Mouse (Mus musculus) kidney, embryonic 15.5 days (tissue): ENCODE measurements at regions not wholly inside any gene's neighbourhood (a gene's known extent, or its start where the extent isn't known, plus 50 kb on each side); places are given as distances from the start of the nearest gene placed in this dataset.

Source experiments
- ATAC-seq: fragments of 200-750 bp; cut with Nextera tagmentation; replicated peaks from 2 replicates; pipeline ENCODE4 v1.8.0; 2017; ENCODE audit warnings: moderate TSS enrichment; ENCODE audit not compliant: low FRiP score
- H3K27ac ChIP-seq: fragments of 300-500 bp; sonication (generic); 2 replicates; pipeline ENCODE4 v1.5.1; 2015; ENCODE audit warnings: mild to moderate bottlenecking, inconsistent platforms
- H3K27me3 ChIP-seq: fragments of 300-500 bp; sonication (generic); 2 replicates; pipeline ENCODE4 v1.6.1; 2015; ENCODE audit warnings: inconsistent platforms
- H3K36me3 ChIP-seq: fragments of 300-500 bp; sonication (generic); 2 replicates; pipeline ENCODE4 v1.6.1; 2015; ENCODE audit warnings: inconsistent platforms
- H3K4me1 ChIP-seq: fragments of 300-500 bp; sonication (generic); 2 replicates; pipeline ENCODE4 v1.6.1; 2015; ENCODE audit warnings: inconsistent platforms
- H3K4me2 ChIP-seq: fragments of 300-500 bp; sonication (generic); 2 replicates; pipeline ENCODE4 v1.6.1; 2015; ENCODE audit warnings: moderate library complexity, mild to moderate bottlenecking, inconsistent platforms
- H3K4me3 ChIP-seq: fragments of 300-500 bp; sonication (generic); replicated peaks from 2 replicates; pipeline ENCODE4 v1.5.1; 2015; ENCODE audit warnings: mild to moderate bottlenecking, inconsistent platforms
- H3K9ac ChIP-seq: fragments of 300-500 bp; sonication (generic); 2 replicates; pipeline ENCODE4 v1.6.1; 2015; ENCODE audit warnings: mild to moderate bottlenecking, inconsistent platforms
- H3K9me3 ChIP-seq: fragments of 300-500 bp; sonication (generic); replicated peaks from 2 replicates; pipeline ENCODE4 v1.6.1; 2016; ENCODE audit warnings: inconsistent platforms
- WGBS: fragments of 180-500 bp; shearing (Covaris S2); methylation state at CpG from one replicate; pipeline ENCODE4 v1.1.7; 2015; ENCODE audit warnings: mixed read lengths; 5-methylcytosine and 5-hydroxymethylcytosine counted together

DNA sequence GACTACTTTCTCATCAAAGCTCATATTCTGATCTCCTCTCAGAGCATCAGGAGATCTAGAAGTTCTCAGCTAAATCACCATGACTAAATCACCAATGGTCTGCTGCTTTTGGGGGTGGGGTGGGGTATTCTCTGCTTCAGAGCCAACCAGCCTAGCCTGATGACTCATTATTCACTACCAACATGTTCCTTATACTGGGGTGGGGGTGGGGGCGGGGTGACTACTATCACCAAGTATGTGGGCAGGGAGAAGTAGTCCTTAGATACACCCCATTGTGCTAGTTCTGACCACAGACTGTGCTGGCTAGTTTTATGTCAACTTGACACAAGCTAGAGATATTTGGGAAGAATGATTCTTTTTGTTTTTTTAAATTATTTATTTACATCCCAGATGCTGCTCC lies 143.0 kb downstream of the Cbln1 start:
- H3K9ac ChIP-seq: no peak overlapping the region
- 91% methylated on average over 1 of the region's 1 CpGs for WGBS
- H3K4me1 ChIP-seq: no peaks in the 10 kb centered on the region
- H3K27ac ChIP-seq: no peak overlapping the region
- H3K9me3 ChIP-seq: no peaks in the 10 kb centered on the region
- H3K4me2 ChIP-seq: no peak overlapping the region
- no peak overlapping the region for H3K4me3 ChIP-seq
- H3K36me3 ChIP-seq: no peaks in the 10 kb centered on the region
- H3K27me3 ChIP-seq: no peaks in the 10 kb centered on the region
- no peak for ATAC-seq

DNA sequence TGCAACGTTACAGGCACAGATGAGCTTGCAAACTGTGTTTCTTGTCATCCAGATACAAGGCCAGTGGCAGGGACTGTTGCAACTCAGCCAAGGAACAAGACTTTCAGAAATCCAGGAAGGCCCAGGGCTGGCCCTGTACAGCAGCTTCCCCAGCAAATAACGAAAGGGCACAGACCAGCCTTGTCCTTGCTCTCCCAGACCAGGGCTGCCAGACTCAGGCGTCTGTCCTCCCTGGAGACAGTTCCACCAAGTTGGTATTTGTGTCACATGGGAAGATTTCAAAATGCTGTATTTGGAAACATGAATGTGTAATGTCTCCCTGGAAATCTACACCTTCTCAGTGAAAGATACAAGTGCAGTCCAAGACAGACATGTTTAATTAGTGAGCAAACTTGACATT lies 157.8 kb downstream of the Cbln1 start:
- 60% methylated on average over 3 of the region's 3 CpGs for WGBS
- Histone ChIP-seq H3K9ac (no peak overlapping the region), H3K4me3 (no peak overlapping the region), H3K4me2 (no peak overlapping the region), H3K27me3 (no peaks in the 10 kb centered on the region), H3K36me3 (no peaks in the 10 kb centered on the region), H3K27ac (no peak overlapping the region), H3K4me1 (no peaks in the 10 kb centered on the region), H3K9me3 (no peaks in the 10 kb centered on the region)
- ATAC-seq: no peak

DNA sequence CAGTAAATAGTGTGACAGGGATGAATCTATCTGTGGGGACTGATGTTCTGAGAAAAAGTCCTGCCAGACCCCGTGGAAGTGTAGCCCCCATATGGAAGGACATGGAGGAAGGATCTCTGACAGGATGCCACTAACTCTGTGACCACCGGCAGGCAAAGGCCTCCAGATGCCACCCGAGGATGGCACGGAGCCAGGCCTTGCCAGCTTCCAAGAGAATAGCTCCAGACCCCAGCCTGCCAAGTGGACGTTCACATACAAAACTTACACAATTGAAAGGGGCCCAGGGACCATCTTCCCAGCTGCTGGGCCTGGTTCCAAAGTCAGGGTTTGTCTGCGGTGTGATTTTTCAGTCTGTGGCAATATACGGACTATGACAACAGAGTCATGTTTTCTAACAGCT lies 161.1 kb downstream of the Cbln1 start:
- Histone ChIP-seq H3K9me3 (no peaks in the 10 kb centered on the region), H3K4me3 (no peak overlapping the region), H3K4me2 (no peak overlapping the region), H3K27ac (no peak overlapping the region), H3K36me3 (no peaks in the 10 kb centered on the region), H3K27me3 (no peaks in the 10 kb centered on the region), H3K4me1 (no peaks in the 10 kb centered on the region), H3K9ac (no peak overlapping the region)
- ATAC-seq: no peak
- WGBS: 78% methylated on average over 7 of the region's 7 CpGs

DNA sequence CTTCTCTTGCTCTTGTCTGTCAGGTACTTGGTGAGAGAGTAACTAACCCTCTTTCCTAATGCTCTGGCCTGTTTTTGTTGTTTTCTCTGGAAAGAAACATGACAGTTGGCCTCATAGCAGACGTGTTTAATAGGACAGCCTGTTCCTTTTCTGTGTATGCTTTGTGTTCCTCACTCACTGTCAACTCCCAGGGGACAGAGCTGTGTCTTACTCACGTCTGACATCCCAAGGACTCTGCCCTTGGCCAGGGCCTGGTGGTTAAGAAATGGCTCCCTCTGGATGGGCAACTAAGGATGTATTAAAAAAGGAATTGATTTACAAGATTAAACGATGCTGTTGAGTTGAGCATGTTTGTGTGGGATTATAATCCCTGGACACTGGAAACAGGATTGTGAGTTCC lies 164.1 kb downstream of the Cbln1 start:
- H3K4me3 ChIP-seq: no peak overlapping the region
- 61% methylated on average over 3 of the region's 3 CpGs for WGBS
- no peaks in the 10 kb centered on the region for H3K27me3 ChIP-seq
- no peak overlapping the region for H3K27ac ChIP-seq
- no peak for ATAC-seq
- no peaks in the 10 kb centered on the region for H3K9me3 ChIP-seq
- no peak overlapping the region for H3K4me2 ChIP-seq
- H3K9ac ChIP-seq: no peak overlapping the region
- H3K36me3 ChIP-seq: no peaks in the 10 kb centered on the region
- no peaks in the 10 kb centered on the region for H3K4me1 ChIP-seq

- H3K9ac ChIP-seq: no peak overlapping the region
- H3K4me3 ChIP-seq: no peak overlapping the region
- H3K4me1 ChIP-seq: no peaks in the 10 kb centered on the region
- no peaks in the 10 kb centered on the region for H3K9me3 ChIP-seq
- H3K27ac ChIP-seq: no peak overlapping the region
- no peak overlapping the region for H3K4me2 ChIP-seq
- H3K36me3 ChIP-seq: no peaks in the 10 kb centered on the region
- no peak for ATAC-seq
- WGBS: 84% methylated on average over 6 of the region's 6 CpGs
- no peaks in the 10 kb centered on the region for H3K27me3 ChIP-seq
These were observed 167.4 kb downstream of the Cbln1 start for GRCm38 (mm10) chr8:87305001-87305400.

DNA sequence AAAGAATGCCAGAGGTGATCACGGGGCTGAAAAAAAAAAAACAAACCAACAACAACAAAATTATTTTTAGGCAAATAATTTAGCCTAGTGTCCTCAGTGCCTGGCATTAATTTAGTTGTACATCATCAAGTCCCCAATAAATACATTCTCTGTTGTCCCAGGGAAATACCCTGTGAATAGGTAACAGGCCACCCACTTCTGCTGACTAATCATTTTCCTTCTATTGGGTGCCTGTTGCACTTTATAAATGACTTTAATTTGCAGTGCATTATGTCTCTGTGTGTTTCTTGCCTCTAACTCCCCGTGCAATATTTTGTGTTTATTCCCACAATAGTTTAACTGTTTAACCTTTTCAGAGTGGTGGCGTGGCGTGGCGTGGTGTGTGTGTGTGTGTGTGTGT lies 168.9 kb downstream of the Cbln1 start:
- Histone ChIP-seq H3K4me2 (no peak overlapping the region), H3K36me3 (no peaks in the 10 kb centered on the region), H3K27ac (no peak overlapping the region), H3K4me1 (no peaks in the 10 kb centered on the region), H3K27me3 (no peaks in the 10 kb centered on the region), H3K9me3 (no peaks in the 10 kb centered on the region), H3K9ac (no peak overlapping the region), H3K4me3 (no peak overlapping the region)
- no peak for ATAC-seq
- WGBS: 83% methylated on average over 5 of the region's 5 CpGs

- Histone ChIP-seq H3K4me2 (no peak overlapping the region), H3K9me3 (no peaks in the 10 kb centered on the region), H3K27ac (no peak overlapping the region), H3K36me3 (no peaks in the 10 kb centered on the region), H3K9ac (no peak overlapping the region), H3K4me1 (no peaks in the 10 kb centered on the region), H3K4me3 (no peak overlapping the region), H3K27me3 (no peaks in the 10 kb centered on the region)
- ATAC-seq: no peak
- 93% methylated on average over 6 of the region's 6 CpGs for WGBS
These were observed 174.6 kb downstream of the Cbln1 start for GRCm38 (mm10) chr8:87297761-87298160.

DNA sequence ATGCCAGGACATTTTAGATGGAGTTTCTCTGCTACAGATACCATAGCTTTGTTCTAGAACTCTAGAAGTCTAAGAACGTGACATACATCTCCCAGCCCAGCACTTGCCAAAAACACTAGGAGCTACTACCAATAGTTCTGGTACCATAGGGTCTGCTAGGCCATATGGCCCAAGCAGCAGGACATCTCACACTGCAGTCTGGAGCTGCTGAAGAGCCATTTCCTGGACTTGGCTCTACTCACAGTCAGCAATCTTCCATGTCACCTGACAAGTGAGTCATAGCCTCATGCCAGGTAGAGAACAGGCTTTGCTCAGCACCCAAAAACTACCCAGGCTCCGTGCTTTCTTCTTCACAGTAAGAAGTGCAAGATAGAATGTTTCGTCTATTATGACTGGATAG lies 175.1 kb downstream of the Cbln1 start:
- no peak for ATAC-seq
- Histone ChIP-seq H3K27me3 (no peaks in the 10 kb centered on the region), H3K4me3 (no peak overlapping the region), H3K9ac (no peak overlapping the region), H3K9me3 (no peaks in the 10 kb centered on the region), H3K36me3 (no peaks in the 10 kb centered on the region), H3K27ac (no peak overlapping the region), H3K4me1 (no peaks in the 10 kb centered on the region), H3K4me2 (no peak overlapping the region)
- 91% methylated on average over 3 of the region's 3 CpGs for WGBS

DNA sequence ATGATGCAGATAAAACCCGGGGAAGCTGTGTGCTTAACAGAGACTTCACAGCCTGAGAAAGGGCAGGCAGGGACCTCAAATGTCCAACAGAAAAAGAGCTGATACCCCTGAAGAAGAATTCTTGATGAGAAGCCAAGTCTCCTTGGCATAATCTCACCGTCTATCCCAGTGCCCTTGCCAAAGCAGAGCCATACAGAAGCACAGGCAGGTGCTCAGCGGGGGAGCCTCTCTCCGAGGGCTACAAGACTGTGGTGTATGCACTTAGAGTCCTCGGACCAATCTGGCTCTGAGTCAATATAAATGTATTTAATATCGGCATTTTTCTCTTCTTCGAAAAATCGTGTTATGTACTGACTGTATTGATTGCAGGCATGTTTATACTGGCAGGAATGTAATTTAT lies 186.3 kb downstream of the Cbln1 start:
- Histone ChIP-seq H3K9me3 (no peaks in the 10 kb centered on the region), H3K27ac (no peak overlapping the region), H3K4me1 (no peaks in the 10 kb centered on the region), H3K4me2 (no peak overlapping the region), H3K4me3 (no peak overlapping the region), H3K27me3 (no peaks in the 10 kb centered on the region), H3K9ac (no peak overlapping the region), H3K36me3 (no peaks in the 10 kb centered on the region)
- WGBS: 82% methylated on average over 8 of the region's 8 CpGs
- ATAC-seq: no peak

GRCm38 (mm10) chr8:87284356-87284755 lies 188.1 kb downstream of the Cbln1 start:
- Histone ChIP-seq H3K9ac (no peak overlapping the region), H3K4me3 (no peak overlapping the region), H3K27ac (no peak overlapping the region), H3K4me1 (no peaks in the 10 kb centered on the region), H3K4me2 (no peak overlapping the region), H3K36me3 (no peaks in the 10 kb centered on the region), H3K27me3 (no peaks in the 10 kb centered on the region), H3K9me3 (no peaks in the 10 kb centered on the region)
- ATAC-seq: no peak
- 40% methylated on average over 4 of the region's 4 CpGs for WGBS

- H3K4me2 ChIP-seq: no peak overlapping the region
- no peak overlapping the region for H3K9ac ChIP-seq
- WGBS: 92% methylated on average over 4 of the region's 4 CpGs
- H3K4me1 ChIP-seq: no peaks in the 10 kb centered on the region
- no peaks in the 10 kb centered on the region for H3K9me3 ChIP-seq
- ATAC-seq: no peak
- H3K4me3 ChIP-seq: no peak overlapping the region
- H3K27me3 ChIP-seq: no peaks in the 10 kb centered on the region
- no peak overlapping the region for H3K27ac ChIP-seq
- H3K36me3 ChIP-seq: no peaks in the 10 kb centered on the region
These were observed 189.9 kb downstream of the Cbln1 start for GRCm38 (mm10) chr8:87282511-87282910.

- no peaks in the 10 kb centered on the region for H3K9me3 ChIP-seq
- H3K4me3 ChIP-seq: no peak overlapping the region
- H3K9ac ChIP-seq: no peak overlapping the region
- no peak overlapping the region for H3K27ac ChIP-seq
- no peaks in the 10 kb centered on the region for H3K36me3 ChIP-seq
- WGBS: 43% methylated on average over 6 of the region's 6 CpGs
- H3K4me2 ChIP-seq: no peak overlapping the region
- peaks cover 10% of the 10 kb centered on the region; the same call in 1 of the 2 replicates for H3K4me1 ChIP-seq
- H3K27me3 ChIP-seq: no peaks in the 10 kb centered on the region
- ATAC-seq: no peak
These were observed 199.1 kb downstream of the Cbln1 start for GRCm38 (mm10) chr8:87273328-87273727.

GRCm38 (mm10) chr8:87270525-87271187 lies 201.8 kb downstream of the Cbln1 start:
- 82% methylated on average over 3 of the region's 3 CpGs for WGBS
- H3K4me2 ChIP-seq: no peak overlapping the region
- no peak overlapping the region for H3K27ac ChIP-seq
- no peak overlapping the region for H3K9ac ChIP-seq
- no peak overlapping the region for H3K4me3 ChIP-seq
- H3K4me1 ChIP-seq: peaks cover 10% of the 10 kb centered on the region; the same call in 1 of the 2 replicates
- H3K27me3 ChIP-seq: no peaks in the 10 kb centered on the region
- H3K9me3 ChIP-seq: no peaks in the 10 kb centered on the region
- no peak for ATAC-seq
- no peaks in the 10 kb centered on the region for H3K36me3 ChIP-seq
